Mouse (Mus musculus) splenic B cell, adult 2 months (primary cell): ENCODE measurements around the gene Hist1h2af.
"Not testable (repeated sequence)": the region's sequence is repeated elsewhere in the genome, so short reads cannot be mapped to it uniquely, and the experiment has no call there.

Experiments used
- DNase-seq: peaks from one replicate; pipeline ENCODE4 v3.0.0-alpha.2; 2011; ENCODE audit warnings: low read depth, low spot score
- H3K27me3 ChIP-seq: 2 replicates; pipeline ENCODE4 v1.6.1; 2012; ENCODE audit warnings: mild to moderate bottlenecking, low read length, moderate library complexity, mixed read lengths; ENCODE audit not compliant: control insufficient read depth, poor library complexity, insufficient read depth, severe bottlenecking
- H3K36me3 ChIP-seq: 2 replicates; pipeline ENCODE4 v1.6.1; 2012; ENCODE audit warnings: mild to moderate bottlenecking, low read length, moderate library complexity, mixed read lengths; ENCODE audit not compliant: control insufficient read depth, poor library complexity, insufficient read depth, severe bottlenecking

The Hist1h2af gene

DNA sequence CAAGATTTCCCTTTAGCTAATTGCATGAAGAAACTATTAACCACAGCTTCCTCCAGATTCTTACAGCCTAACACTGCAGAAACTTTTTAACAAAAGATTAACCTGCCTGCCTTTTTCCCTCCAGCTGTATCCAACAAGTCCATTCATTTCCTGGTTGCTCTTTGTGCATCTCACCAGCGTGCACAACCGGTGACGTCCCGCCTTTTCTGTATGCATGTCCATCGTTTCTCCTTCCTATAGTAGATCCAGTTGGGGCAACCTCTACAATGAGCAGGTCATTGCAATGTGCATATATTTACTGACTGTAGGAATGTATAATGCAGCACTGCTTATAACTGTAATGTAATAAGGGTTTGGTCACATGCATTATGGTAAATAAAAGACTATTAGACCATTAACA, 9.7 kb upstream of the Hist1h2af start:
- no peaks in the 10 kb centered on the region for H3K27me3 ChIP-seq
- DNase-seq = no peak
- no peaks in the 10 kb centered on the region for H3K36me3 ChIP-seq

DNA sequence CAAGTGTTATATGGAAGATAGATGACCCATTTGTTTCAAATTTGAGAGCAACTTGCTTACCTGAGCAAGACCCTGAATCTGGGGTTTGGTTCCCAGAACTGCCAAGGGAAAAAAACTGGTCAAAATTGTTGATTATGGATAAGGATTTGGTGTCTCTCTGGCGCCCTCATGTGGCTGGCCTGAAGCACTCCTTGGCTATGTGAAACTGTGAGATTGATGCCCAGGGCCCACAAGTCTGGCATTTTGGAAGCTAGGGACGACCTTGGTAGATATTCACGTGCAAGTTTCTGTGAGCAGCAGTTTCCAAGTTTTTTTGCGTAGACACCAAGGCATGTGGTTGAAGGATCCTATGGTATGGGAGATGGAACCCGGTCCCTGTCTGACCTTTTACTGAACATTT, 9.1 kb upstream of the Hist1h2af start:
- peak; percentile 88 for DNase-seq
- H3K36me3 ChIP-seq = no peaks in the 10 kb centered on the region
- no peaks in the 10 kb centered on the region for H3K27me3 ChIP-seq

DNA sequence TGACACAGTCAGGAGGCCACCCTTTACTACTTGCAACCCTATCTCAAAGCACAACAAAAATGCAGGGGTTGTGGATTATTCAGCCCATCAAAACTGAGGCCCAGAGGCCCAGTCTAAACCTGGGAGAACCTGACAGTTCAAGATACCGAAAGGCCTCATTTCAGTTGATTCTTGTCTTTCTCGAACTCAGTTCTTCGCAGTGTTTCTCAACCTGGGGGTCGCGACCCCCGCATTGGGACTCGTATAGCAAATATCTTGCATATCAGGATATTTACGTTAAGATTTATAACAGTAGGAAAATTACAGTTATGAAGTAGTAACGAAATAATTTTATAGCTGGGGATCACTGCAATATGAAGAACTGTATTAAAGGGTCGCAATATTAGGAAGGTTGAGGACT, 7.8 kb upstream of the Hist1h2af start:
- no peaks in the 10 kb centered on the region for H3K36me3 ChIP-seq

DNA sequence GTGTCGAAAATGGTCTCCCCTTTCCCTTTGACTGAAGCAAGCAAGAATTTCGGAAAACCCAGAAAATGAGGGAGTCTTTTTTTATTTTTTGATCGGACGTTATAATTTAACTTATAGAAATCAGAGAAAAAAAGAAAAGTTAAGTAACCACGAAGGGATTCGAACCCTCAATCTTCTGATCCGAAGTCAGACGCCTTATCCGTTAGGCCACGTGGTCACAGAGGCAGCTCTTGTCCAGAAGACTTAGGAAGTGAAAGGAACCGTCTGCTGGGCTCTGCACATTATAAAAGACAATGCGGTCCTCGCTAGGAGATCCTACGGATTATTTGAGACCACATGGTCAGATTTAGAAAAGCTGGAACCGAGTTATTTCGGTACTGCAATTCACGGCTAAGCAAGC, 7.4 kb upstream of the Hist1h2af start:
- DNase-seq = peak; percentile 95
- Histone ChIP-seq H3K36me3 (no peaks in the 10 kb centered on the region), H3K27me3 (no peaks in the 10 kb centered on the region)

More for the DNA sequence above, 7.8 kb upstream of the Hist1h2af start:
- no peak for DNase-seq
- no peaks in the 10 kb centered on the region for H3K27me3 ChIP-seq

DNA sequence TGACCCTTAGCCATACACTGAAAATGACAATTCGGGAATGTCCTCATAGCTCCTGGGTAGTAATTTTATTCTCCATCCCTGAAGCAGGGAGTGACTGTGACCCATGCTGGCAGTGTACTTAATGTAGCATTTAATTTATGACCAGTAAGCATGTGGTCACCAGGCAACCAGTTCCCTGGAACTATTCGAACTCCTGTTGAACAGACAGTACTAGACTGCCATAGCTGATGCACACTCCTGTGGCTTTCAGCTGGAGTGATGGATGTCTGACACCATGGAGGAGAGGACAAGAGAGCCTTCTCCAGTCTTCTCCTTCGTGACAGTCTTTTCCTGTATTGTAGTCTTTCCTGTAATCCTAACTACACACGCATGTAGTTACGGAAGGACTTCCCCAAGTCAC, 4.7 kb upstream of the Hist1h2af start:
- no peak for DNase-seq
- Histone ChIP-seq H3K36me3 (no peaks in the 10 kb centered on the region), H3K27me3 (no peaks in the 10 kb centered on the region)

DNA sequence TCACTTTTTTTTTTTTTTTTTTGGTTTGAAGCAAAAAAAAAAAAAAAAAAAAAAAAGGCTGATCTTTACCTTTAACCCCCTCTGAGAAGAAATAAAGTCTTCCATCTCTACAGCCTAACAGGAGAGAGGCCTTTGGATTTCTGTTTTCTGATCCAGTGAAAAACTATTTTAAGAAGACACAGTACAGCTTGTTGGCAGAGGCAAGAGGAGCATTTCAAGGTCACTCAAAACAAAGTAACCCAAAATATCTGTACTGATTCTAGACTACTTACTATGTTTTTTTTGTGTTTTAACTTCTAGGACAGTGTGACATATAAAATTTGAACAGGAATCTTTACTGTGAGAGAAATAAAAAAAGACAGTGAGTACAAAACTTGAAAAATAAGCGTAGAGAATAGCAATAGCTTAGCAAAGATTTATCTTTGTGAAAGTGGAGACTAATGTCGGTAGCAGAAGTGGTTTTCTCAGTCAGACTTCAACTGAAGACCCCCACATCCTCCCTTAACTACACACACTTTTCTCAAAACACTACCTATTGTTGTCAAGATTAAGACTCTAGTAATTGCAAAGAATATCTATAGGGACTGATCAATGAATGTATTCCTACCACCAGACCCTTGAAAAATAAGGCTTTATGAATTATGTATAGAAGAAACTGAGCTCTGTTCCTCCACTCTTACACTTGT, 4.1 kb upstream of the Hist1h2af start:
- no peak for DNase-seq
- Histone ChIP-seq H3K27me3 (no peaks in the 10 kb centered on the region), H3K36me3 (no peaks in the 10 kb centered on the region)

DNA sequence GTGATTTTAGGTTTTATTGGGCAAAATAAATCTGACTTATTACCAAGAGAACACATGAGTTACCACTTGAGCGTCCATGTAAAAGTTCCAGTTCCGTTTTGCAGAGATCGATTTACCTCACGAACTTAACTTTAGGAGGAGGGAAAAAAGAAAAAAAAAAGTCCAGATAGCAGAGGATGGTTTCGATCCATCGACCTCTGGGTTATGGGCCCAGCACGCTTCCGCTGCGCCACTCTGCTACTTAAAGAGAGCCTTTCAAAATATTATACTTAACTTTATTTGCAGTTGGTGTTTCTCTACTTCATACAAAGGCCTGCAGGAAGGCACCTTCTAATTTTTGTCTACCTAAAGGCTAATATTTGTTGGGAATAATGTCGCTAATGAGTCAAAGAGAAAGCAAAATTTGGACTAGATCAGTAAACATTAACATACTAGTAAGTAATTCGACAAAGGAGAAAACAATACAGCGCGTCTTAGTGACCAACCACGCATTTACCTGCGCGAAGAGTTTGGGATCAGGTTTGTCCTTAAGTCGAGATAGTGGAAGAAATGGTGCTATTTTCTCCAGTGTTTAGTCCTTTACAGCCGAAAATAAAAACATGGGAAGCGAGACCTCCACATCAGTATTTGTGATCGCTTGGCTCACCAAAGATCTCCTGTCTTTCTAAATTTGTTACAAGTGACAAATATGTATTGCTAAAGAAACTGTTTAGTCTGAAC, 3.4 kb upstream of the Hist1h2af start:
- DNase-seq = peak; percentile 84
- Histone ChIP-seq H3K27me3 (no peaks in the 10 kb centered on the region), H3K36me3 (no peaks in the 10 kb centered on the region)

DNA sequence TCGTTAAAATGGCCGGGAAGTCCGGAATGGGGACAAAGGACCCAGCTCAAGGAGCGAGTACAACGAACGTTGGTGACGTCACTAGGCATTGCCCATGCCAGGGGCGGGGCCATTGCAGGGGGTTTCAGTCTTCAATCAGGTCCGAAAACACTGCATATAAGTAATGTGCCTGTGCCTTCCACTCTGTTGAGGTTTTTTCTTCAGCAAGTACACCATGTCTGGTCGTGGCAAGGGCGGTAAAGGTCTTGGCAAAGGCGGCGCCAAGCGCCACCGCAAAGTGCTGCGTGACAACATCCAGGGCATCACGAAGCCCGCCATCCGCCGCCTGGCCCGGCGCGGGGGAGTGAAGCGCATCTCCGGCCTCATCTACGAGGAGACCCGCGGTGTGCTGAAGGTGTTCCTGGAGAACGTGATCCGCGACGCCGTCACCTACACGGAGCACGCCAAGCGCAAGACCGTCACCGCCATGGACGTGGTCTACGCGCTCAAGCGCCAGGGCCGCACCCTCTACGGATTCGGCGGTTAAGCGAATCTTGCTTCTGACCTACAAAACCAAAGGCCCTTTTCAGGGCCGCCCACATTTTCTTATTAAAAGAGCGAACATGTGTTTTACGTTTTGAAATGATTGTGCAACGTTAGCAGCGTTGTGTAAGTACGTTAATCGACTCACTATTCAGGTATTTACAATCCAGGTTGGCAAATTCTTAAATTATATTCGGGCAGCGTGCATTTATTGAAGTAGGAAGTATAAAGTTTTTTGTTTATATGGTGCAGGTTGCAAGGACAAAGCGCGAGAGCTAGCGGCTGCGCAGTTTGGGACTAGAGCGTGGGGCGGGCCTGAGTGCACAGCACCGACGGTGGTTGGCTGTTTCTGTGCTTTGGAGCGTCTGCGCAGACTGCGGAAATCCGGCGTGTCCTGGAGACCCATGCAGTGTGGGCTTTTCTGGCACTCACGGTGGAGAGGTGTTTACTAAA, 2.5 kb upstream of the Hist1h2af start, which contains the start of gene Hist1h4h:
Hist1h4h (plus strand) TSS at position 150 of the 975 bp plus-strand sequence.
- Histone ChIP-seq H3K27me3 (no peaks in the 10 kb centered on the region), H3K36me3 (no peaks in the 10 kb centered on the region)
- DNase-seq = peak; percentile 97

DNA sequence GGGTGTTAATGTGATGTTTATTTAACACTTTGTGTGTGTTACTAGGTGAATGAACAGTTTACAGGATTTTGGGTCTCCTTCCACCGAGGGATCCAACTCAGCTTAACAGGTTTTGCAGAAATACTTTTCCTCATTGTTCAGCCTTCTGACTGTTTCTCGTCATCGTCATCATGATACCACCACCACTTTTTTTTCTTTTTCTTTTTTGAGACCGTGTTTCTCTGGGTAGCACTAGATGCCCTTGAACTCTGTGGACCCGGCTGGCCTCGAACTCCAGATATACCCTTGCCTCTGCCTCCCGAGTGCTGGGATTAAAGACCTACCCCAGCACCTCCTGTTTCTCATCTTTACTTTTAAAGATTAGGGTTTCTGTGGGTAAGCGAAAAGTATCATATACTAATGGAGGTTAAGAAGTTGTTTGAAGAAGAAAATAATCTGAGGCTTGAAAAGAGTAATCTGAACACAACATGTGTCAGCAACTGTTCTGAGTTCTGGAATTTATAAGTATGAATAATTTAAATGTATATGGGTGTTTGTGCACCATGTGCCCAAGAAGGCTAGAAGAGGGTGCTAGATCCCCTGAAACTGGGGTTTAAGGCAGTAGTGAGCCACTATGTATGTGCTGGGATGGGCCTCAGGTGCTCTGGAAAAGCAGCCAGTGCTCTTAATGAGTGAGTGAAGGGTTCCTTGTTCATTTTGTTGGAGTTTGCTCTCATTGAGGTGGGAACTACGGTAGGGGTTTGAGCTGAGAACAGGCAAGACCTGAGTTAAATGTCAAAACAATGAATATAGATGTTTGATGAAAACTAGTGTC, 1.2 kb upstream of the Hist1h2af start:
- Histone ChIP-seq H3K27me3 (no peaks in the 10 kb centered on the region), H3K36me3 (no peaks in the 10 kb centered on the region)
- no peak for DNase-seq

DNA sequence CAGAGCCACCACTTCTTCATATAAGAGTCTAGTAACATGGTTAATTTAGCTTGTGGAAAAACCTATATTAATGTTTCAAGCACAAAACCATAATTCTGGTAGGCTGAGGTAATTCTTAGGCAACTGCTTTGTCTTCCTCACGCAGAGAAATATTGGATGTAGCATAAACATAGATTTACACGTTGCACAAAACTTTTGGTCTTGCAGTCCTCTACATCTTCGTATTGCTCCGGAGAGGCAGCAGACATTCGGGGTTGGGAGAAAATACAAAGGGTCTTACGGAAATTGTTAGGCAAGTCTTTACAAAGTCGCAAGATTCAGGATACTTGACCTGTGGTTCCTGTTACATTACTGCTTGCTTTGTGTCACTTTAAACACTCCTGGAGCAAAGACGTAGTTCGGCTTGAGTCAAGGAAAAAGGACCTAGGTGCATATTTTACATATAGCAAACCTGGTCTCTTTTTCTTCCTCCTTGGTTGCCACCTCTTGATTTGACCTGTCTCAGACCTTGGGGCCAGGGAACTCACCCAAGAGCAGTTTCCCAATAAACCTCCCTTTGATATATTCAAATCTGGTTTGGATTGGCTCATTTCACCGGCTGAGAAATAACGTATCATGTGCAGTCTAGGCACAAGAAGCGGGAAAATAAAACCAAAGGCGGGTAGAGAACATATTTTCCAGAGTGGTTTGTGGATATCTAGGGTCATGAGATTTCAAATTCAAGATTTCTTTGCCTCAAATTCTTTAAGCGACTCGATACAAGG, 844 bp downstream of the Hist1h2af start:
- H3K27me3 ChIP-seq = no peaks in the 10 kb centered on the region
- H3K36me3 ChIP-seq = no peaks in the 10 kb centered on the region
- DNase-seq = no peak

DNA sequence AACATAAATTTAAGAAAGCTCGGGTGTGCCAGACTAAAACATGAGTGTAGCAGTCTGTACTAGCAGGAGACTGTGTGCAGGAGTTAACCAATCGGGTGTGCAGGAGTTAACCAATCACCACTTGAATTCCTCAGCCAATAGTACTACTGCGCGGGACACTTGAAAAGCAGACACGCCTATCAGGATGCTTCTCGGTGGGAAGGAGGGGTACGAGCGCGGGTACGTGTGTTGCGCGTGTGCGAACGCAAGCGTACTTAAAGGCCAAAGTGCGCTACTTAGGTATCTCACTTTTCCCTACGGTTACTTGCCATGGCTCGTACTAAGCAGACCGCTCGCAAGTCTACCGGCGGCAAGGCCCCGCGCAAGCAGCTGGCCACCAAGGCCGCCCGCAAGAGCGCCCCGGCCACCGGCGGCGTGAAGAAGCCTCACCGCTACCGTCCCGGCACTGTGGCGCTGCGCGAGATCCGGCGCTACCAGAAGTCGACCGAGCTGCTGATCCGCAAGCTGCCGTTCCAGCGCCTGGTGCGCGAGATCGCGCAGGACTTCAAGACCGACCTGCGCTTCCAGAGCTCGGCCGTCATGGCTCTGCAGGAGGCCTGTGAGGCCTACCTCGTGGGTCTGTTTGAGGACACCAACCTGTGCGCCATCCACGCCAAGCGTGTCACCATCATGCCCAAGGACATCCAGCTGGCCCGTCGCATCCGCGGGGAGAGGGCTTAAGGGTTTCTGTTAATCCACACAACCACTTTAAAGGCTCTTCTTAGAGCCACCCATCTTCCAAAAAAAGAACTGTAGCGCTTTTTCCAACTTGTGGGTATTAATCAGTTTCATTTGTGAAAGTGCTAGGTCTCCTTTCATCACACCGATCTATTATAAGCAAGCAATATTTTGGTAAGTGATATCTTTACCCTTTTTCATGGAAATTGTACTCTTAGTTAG, 1.7 kb downstream of the Hist1h2af start, which contains the start of gene Hist1h3g:
Hist1h3g (plus strand) TSS at position 286 of the 939 bp plus-strand sequence.
- peak; percentile 92 for DNase-seq
- H3K36me3 ChIP-seq, H3K27me3 ChIP-seq: not testable (repeated sequence)

DNA sequence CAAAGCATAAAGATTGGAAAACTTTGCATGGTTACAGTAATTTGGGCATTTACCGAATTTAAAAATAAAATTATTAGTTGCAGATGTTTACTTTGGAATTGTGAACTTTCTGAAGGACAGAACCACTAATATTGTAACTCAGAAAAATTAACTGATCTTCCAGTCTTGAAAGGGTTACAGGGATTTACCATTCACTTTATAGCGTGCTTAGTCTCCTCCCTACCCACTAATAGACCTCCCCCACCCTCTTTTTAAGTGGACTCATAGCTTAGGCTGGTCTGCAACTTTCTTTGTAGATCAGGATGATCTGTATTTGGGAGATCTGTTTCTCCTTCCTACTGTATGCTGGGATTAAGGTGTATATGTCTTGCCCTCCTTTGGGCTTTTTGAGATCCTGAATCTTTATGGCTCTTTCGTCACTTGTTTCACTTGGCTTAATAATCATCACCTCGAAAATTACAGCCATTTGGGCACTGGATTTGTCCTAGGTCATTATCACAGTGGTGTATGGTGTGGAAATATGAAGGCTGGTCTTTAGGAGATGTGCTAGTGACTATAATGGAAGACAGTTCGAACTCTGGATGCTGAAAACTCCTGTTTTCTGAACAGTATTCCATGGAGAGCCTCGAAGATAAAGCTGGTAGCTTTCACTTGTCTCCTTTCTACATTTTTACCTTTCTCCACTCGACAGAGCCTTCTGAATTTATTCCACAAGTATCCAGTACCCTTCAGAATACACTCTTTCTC, 2.5 kb downstream of the Hist1h2af start:
- Histone ChIP-seq H3K27me3 (no peaks in the 10 kb centered on the region), H3K36me3 (no peaks in the 10 kb centered on the region)
- no peak for DNase-seq
